Mouse (Mus musculus) embryonic stem cell, embryonic (primary cell): ENCODE measurements at regions not wholly inside any gene's neighbourhood (a gene's known extent, or its start where the extent isn't known, plus 50 kb on each side); places are given as distances from the start of the nearest gene placed in this dataset.

Source experiments
- CTCF ChIA-PET, 4 experiments: fragments of 300-600 bp in 2 of 4; fragments of 350-600 bp in 2 of 4; sonication (Branson Sonifier 250); formaldehyde crosslinking; loops; one replicate each; lab custom pipeline; 2022; ENCODE audit warnings: inconsistent platforms in 2 of 4; lab: Charles Lee
- POLR2A ChIA-PET, 4 experiments: fragments of 300-600 bp in 2 of 4; fragments of 350-600 bp in 2 of 4; sonication (Branson Sonifier 250); formaldehyde crosslinking; loops; one replicate each; lab custom pipeline; 2022; ENCODE audit warnings: antibody characterized with exemption in 4 of 4, inconsistent platforms in 1 of 4; lab: Charles Lee

DNA sequence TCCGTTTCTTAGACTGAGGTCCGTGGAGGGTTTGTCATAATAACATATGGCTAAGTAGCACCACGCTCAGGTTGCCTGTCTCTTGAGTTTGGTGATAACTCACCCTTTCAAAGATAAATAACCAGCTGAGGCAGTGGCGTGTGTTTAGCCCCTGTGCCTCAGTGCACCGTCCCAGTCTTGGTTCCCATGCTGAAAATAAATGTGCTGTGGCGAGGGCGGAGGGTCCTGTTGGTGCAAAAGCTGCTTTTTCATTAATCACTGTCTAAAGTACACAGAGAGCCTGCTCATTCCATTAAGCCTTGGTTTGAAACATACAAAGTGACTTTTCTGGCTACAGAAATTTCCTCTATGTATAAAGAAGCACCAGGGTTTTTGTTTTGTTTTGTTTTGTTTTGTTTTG is 439.8 kb upstream of the Fam84a start:
- CTCF ChIA-PET = no interaction called here
- POLR2A ChIA-PET = no interaction called here

DNA sequence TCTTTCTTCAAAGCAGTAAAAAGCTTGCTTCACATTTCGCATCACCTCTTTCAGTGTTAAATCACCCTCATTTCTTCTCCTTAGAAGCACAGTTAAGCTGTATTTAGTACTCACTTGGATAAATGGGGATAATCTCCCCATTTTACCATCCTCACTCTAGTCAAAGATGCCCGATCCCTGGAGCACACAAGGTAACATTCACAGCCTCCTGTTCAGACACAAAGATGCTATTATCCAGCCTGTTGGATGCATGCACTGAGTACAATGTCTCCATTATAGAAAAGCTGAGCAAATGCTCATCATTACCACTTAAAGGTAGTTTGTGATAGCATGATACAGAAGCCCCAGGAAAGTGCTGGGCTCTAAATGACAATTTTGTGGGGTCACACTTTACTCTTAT is 422.4 kb upstream of the Fam84a start:
- ChIA-PET POLR2A (no interaction called here), CTCF (no interaction called here)

DNA sequence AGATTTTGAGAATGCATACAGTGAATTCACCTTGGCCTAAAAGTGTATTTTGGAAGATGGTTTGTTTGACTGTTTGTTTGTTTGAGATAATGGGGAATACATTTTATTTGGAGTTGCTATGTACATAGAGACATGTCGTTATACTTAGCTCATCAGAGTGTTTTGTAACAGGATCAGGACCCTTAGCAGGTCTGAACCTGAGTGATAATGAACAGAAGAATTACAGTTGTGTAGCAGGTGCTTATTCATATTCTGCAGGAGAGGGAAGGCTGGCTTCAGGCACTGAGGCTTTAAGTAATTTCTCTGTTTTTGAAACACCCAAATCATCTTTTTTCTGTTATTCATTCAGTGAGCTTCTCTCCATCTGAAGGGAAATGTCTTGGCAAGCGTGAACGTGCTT is 413.1 kb upstream of the Fam84a start:
- ChIA-PET POLR2A (no interaction called here), CTCF (no interaction called here)

DNA sequence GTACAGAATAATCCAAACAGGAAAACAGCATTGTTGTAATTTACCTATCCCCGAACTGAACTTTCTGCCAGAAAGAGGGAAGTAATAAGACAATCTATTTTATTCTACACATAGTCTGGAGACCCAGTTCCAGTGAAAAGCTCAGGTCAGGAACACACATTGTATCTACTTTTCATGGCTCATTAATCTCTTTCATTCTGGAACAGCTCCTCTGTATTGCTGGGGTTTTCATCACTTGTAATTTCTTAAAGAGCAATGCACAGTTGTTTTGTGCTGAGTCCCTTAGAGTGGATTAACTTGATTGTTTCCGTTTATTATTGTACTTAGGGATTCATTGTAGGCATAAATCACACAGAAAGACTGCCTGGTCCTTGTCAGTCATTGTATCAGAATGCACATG is 400.3 kb upstream of the Fam84a start:
- ChIA-PET CTCF (no interaction called here), POLR2A (no interaction called here)

DNA sequence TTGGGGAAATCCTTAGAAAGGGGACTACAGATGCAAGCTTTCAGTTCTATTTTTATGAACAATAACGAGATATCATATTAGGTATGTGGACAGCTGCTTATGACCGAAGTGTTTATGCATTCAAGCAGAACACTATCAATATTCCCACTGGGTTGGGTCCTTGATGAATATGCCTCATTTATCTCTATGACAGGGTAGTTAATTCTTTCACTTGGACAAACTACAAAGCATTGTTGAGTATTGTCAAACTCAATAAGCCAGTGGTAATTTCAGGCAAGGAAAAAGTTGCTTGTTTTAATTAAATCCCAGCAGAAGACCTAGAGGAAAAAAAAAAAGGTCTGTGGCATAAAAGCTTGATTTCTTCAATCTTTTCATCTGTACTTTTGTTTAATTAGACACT is 397.4 kb upstream of the Fam84a start:
- ChIA-PET CTCF (no interaction called here), POLR2A (interaction anchor here in 1 of 4 experiments (0.7 kb wide), 1 partner anchor 114 kb away, joined by 3 read pairs; no protein-coding TSS in a partner anchor)

DNA sequence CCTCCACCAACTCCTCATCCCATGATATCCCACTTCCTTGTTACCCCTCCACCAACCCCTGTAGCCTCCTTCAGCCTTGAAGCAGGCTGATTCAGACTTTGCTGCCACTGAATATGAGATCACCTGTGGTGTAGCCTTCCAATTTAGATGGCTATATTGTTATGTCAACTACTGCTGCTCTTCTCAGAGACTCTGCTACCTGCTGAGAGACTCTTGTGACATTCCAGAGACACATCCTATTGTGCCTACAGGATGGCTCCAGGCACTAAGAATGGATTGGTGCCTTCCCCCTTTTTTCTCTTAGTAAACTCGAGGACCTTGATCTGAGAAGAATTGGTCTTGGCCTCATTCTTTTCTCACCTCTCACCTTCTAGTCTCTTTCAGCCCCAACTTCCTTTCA is 369.9 kb upstream of the Fam84a start:
- CTCF ChIA-PET = no interaction called here
- POLR2A ChIA-PET = no interaction called here

DNA sequence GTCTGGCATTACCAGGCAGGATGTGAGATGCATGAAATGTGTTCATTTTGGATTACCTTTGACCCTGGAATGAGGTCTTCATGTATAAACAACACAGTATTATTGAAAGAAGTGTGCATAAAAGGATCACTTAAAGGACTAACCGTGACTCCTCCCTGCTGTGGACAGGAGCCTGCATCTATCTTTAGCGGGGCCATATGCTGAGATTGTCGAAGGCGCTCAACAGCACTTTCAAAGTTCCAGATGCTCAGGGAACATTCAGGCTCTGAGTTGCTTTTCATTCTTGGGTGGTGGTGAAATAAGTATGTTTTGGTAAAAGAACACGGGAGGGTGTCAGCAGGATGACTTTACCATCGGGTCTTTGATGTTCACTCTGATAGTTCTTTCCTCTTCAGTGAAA is 363.7 kb upstream of the Fam84a start:
- CTCF ChIA-PET = no interaction called here
- POLR2A ChIA-PET = no interaction called here
